Mouse (Mus musculus): ENCODE results near the gene Nes.

Gene Nes

GRCm38 (mm10) chr3:87949955-87950515, 20.8 kb upstream of the Nes start:
- no peak for DNase-seq (ENCODE audit: low read depth, low spot score)

GRCm38 (mm10) chr3:87951946-87952345, 18.9 kb upstream of the Nes start:
- no peak for DNase-seq (ENCODE audit: low read depth, low spot score)

DNA sequence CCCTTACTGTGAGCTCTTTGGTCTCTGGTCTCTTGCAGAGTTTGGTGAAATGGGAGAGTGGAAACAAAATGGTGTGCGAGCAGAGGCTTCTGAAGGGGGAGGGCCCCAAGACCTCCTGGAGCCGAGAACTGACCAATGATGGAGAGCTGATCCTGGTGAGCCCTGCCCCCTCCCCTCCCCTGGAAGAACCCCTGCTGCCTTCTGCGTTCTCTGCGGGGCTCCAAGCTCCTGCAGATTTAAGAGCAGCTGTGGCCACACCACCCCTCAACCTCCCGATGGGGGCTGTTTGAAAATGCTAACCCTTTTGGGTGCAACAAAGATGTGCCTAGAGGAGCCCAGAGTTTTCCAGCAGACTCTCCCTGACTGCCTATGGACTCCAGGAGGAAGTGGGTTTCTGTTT, 18.4 kb upstream of the Nes start:
- no peak for DNase-seq (ENCODE audit: low read depth, low spot score)

- no peak for DNase-seq (ENCODE audit: low read depth, low spot score)
These were observed 12.8 kb upstream of the Nes start for GRCm38 (mm10) chr3:87958056-87958455.

DNA sequence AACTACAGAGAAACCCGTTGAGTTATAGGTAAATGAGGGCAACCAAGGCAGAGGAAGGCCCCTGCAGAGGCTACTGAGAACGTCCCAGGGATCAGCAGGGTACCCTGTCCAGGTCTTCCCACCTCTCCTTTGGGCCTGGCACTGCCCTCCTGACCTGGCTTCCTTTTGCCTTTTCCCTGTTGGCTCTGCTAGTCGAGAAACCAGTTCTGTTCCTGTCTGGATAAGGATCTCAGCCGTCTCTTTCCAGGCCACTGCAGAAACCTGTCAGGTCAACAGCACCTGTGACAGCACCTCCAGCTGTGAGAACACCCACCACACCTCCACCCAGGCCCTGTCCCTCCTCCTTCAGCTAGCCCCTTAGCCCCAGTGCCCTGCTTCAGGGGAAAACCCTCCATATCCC, 12.4 kb upstream of the Nes start:
- DNase-seq (ENCODE audit: low read depth, low spot score) = no peak

- DNase-seq (ENCODE audit: low read depth, low spot score) = no peak
These were observed 11.9 kb upstream of the Nes start for GRCm38 (mm10) chr3:87958967-87959366.

DNA sequence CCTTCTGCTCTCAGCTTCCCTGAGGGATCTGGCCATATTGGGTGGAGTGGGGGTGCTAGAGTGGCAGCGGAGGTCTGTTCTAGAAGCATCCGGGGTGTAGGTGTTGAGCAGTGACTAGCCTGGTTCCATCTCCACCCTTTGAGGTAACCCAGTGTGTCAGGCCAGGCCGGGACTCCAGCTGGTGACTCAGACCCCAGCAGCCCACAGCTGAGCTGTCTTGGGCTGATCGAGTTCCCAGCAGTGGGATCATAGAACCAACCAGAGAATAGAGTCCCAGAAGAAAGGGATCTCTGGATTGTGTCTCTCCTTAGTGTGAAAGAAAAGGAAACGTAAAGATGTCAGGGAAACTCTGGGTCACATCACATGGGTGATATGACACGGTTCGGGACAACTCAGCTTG, 11.5 kb upstream of the Nes start:
- DNase-seq (ENCODE audit: low read depth, low spot score) = no peak

DNA sequence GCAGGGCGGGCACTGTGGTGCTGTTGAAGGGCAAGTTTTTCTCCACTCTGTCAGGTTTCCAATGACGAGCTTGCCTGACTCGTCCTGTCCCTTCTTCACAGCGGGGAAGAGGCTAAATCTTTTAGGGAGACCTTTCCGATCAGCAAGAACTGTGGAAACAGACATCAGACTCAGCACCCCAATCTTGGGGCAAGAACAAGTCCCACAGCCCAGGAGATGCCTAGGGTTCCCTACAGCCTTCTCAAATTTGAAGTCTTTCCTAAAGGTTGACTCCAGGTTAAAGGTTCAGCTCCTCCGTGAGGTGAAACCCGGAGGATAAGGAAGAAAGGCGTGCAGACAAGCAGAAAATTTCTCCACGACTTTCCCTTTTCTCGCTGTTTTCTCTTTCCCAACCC, 10.7 kb upstream of the Nes start:
- DNase-seq (ENCODE audit: low read depth, low spot score) = no peak

DNA sequence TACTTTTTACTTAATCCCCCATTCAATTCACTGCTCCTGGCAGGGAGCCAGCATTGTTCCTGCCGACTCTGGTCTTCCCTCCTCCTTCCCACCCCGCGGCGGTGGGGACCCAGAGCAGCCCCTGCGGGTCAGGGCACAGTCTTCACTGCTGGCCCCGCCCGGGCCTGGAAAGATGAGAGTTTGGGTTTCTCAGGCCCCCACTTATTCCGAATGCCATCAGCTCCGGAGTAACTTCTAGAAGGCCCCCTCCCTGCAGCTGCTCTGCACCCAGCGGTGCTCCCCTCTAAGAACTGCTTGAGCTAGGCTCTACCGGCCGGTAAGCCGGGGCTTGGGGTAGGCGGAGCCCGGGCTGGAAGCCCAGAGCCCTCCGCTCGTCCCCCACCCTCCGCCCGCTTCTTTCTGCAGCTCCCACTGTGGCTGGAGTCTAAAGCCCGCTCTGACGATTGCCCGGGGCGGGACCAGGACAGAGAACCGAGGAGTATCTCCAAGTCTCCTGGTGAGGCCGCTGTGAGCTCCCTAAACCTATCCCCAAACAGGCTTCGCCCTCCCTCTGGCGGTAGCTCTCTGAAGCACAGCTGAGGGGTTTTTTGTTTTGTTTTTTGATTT, 10.2 kb upstream of the Nes start:
- DNase-seq (ENCODE audit: low read depth, low spot score) = peak; percentile 91

DNA sequence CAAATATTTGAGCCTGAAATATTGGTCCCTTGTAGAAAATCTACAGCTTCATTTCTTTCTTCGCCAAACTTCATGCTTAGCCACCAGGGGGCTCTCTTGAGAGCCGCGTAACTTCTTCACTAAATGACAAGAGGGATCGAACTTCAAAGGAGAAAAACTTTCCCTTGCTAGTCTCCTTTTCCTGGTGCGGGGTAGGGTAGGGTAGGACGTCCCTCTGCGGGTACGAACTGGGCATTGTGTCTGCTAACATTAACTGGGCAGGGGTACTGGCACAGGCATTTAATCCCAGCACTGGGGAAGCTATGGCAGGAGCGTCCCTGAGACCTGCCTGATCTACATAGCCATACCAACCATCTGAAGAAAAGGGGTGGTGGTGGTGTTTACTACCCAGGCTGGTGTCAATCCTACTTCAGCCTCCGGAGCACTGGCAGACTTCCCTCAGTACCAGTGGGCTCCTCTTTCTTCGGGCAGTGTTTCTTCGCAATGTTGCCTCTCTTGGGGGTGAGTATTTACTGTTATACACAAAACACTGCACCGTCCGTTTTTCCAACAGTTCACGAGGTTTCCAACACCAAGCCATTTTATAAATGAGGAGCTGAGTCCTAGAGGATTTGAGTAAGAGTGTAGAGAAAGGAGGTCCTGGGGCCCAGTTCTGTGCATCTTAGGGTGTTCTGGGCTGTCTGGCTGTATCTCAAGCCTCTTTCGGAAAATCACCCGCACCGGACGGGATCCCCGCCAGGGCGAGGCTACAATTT, 517 bp upstream of the Nes start:
- DNase-seq (ENCODE audit: low read depth, low spot score) = no peak

GRCm38 (mm10) chr3:87971489-87972202, 768 bp downstream of the Nes start:
- no peak for DNase-seq (ENCODE audit: low read depth, low spot score)

DNA sequence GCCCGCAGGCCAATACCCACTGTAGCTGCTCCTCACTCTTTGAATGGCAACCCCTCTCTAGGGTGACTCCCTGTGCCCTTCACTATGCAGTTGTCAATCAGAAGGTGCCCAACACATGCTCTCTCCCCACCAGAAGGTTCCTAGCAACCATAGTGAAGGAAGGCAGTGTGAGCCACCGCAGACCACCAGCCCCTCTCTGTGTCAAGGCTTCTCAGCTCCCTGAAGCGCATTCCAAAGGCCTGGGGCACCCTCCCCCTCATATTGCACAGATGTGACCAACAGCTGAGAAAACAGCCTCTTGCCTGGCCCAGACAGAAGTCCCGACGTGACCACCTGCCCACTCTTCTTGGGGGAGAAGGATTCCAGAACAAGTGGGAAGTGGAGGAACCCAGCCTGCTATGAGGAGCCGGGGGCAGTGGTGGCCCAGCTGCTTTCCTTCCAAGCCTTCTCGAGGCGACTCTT, 1.4 kb downstream of the Nes start:
- DNase-seq (ENCODE audit: low read depth, low spot score) = no peak

DNA sequence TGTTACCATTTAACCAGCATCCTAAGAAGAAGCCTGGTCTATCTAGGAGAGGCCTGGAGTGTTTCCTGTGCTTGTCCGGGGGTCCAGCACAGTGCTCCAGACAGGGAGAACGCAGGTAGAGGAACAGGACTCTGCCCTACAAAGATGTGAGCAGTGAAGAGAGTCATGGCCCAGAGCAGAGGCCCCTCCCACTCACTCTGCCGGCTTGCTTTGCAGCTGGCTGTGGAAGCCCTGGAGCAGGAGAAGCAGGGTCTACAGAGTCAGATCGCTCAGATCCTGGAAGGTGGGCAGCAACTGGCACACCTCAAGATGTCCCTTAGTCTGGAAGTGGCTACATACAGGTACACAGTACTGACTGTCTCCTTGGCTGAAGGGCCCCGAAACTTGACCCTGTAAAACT, 1.9 kb downstream of the Nes start:
- DNase-seq (ENCODE audit: low read depth, low spot score) = no peak

GRCm38 (mm10) chr3:87973593-87974380, 2.9 kb downstream of the Nes start:
- no peak for DNase-seq (ENCODE audit: low read depth, low spot score)

DNA sequence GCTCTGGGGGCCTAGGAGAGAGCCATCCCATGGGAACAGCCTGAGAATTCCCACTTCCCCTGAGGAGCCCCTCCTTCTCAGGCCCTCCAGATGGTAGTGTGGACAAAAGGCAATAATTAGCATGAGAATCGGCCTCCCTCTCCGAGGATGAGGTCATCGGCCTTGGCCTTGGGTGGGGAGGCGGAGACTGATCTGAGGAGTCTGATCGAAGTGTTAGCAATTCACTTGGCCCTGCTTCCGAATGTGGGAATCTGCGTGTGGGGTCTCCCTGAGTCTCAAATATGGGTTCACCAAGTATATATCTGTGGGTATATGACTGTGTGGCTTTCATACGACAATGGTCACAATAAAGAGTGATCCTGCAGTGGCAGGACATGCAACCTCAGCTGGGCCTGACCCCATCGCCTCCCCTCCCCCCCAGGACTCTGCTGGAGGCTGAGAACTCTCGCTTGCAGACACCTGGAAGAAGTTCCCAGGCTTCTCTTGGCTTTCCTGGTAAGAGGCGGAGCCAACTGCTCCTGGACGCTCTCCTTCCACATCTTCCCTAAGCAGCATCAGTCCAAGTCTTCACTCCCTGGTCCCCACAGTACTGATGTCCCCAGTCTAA, 3.6 kb downstream of the Nes start:
- no peak for DNase-seq (ENCODE audit: low read depth, low spot score)

DNA sequence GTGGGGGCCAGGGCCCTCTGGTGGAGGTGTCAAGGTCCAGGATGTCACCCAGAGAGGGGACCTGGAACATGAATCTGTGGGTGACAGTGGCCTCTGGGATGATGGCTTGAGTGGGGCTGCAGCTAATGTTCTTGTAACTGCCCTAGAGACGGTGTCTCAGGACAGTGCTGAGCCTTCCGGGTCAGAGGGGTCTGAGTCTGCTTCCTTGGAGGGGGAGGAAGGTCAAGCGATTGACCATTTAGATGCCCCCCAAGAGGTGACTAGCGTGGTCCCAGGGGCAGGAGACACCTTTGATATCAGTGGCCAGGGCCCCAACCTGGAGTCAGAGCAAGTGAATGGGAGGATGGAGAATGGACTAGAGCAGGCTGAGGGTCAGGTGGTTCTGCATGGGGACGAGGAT, 8.6 kb downstream of the Nes start:
- DNase-seq (ENCODE audit: low read depth, low spot score) = no peak

GRCm38 (mm10) chr3:87980085-87980484, 9.2 kb downstream of the Nes start:
- no peak for DNase-seq (ENCODE audit: low read depth, low spot score)

GRCm38 (mm10) chr3:87980728-87981127, 9.8 kb downstream of the Nes start:
- DNase-seq (ENCODE audit: low read depth, low spot score) = no peak

DNA sequence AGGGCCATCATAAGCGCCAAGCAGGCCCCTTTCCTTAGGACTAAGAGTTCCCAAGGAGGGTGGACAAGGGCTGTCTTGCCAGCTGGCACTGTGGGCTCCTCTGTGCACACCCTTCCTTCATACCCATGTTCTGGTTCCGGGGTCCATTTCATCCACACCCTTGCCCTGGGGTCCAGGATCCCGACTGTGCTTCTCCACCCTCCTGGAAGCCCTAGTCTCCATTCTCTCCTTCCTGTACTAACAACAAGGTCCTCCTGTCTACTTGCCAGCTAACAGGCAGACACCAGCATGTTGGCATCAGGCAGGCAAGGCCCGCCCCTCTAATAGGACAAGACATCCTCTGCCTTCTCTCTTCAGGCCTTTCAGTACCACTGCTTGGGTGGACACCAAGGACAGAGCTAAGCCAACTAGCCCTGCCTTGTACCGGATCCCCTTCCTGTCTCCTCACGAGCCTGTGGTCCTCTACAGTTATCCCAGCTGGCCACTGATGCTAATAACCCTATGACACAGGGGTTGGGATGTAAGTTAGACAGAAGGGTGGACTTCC, 10.4 kb downstream of the Nes start:
- DNase-seq (ENCODE audit: low read depth, low spot score) = no peak

DNA sequence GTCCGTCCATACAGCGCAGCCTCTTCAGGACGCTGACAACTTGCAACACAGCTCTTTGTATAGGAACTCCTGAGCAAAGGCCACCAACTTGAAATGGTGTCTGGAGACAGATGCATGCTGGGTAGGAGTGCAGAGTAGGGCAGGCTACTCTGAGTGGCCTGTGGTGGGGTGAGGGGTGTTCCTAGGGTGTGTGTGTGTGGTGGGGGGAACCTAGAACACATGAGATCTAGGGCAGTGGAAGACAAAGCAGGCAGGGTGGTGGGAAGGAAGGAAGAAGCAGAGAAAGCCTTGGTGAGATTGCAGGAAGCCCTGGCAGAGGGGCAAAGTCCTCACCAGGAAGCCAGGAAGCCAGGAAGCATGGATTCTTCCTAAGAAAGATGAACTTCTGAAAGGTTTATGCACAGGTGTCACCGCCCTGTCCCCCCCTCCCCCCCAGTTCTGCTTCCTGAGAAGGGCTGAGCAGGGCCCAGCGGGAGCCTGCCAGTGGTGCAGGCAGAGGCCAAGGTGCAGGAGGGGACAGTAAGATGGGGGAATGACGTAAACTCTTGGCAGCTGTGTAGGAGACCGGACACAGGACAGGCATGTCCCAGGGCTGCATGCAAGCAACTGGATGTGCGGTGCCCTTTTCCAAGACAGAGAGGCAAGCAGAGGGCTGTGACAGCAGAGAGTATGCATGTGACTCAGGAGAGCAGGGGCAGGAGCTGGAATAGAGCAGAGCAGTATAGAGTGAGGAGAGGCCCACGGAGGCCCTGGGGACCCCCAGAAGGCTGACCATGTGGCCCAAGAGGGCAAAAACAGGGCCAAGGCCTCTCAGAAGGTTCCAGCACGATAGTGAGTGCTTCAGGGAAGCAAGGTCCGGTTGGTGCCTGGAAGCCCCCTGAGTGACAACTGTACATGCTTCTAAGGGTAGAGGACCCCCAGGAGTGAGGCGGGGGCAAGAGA, 11.3 kb downstream of the Nes start:
- no peak for DNase-seq (ENCODE audit: low read depth, low spot score)
